In genomic region chr9:13297668-13298512, GRCm38 (mm10) we compare ENCODE assay signal across 8 mouse cellular contexts. TPM values are rescaled to one million over a fixed set of nuclear protein-coding genes. Genes with fewer than 3 reads are reported as not detected.
DNase-seq lines count a peak whose midpoint lies in the region; ATAC-seq and TF ChIP-seq lines count a peak whose summit lies in the region.

Maml2 (plus strand) TSS chr9:13297957.

- WGBS in heart, adult 2 months = 2% methylated on average over 23 of the region's 23 CpGs
- WGBS in kidney, adult 2 months = 3% methylated on average over 23 of the region's 23 CpGs
- WGBS in liver, embryonic 13.5 days (ENCODE audit: insufficient replicate concordance) = under 1% methylated on average over 23 of the region's 23 CpGs
- WGBS in stomach, embryonic 15.5 days = 1% methylated on average over 23 of the region's 23 CpGs

- H3K27ac ChIP-seq in heart, adult 2 months = peak within 1 kb of the TSS; percentile 87
- peak within 1 kb of the TSS; percentile 77 for H3K27ac ChIP-seq in kidney, adult 2 months (ENCODE audit: insufficient read depth, low read depth, low read length)
- H3K27ac ChIP-seq in liver, embryonic 13.5 days = peak within 1 kb of the TSS; percentile 21; the same call in 1 of the 2 replicates
- peak within 1 kb of the TSS; percentile 72 for H3K27ac ChIP-seq in stomach, embryonic 15.5 days

- H3K9me3 ChIP-seq in liver, embryonic 13.5 days (replicated peaks) = no peaks in the 10 kb centered on the region
- H3K9me3 ChIP-seq in stomach, embryonic 15.5 days = no peaks in the 10 kb centered on the region

- H3K36me3 ChIP-seq in heart, adult 2 months (ENCODE audit: control insufficient read depth, insufficient read depth, low read length) = peaks cover 9% of the 10 kb centered on the region
- H3K36me3 ChIP-seq in kidney, adult 2 months (ENCODE audit: control insufficient read depth, insufficient read depth, low read length) = no peaks in the 10 kb centered on the region
- H3K36me3 ChIP-seq in liver, embryonic 13.5 days = no peaks in the 10 kb centered on the region
- no peaks in the 10 kb centered on the region for H3K36me3 ChIP-seq in stomach, embryonic 15.5 days

- H3K4me2 ChIP-seq in liver, embryonic 13.5 days = peak within 1 kb of the TSS; percentile 95
- peak within 1 kb of the TSS; percentile 97 for H3K4me2 ChIP-seq in stomach, embryonic 15.5 days

- H3K4me1 ChIP-seq in heart, adult 2 months (ENCODE audit: control insufficient read depth, insufficient read depth, low read length) = peaks cover 18% of the 10 kb centered on the region
- peaks cover 16% of the 10 kb centered on the region for H3K4me1 ChIP-seq in kidney, adult 2 months (ENCODE audit: control insufficient read depth, insufficient read depth, low read length)
- H3K4me1 ChIP-seq in liver, embryonic 13.5 days (replicated peaks) = peaks cover 41% of the 10 kb centered on the region
- H3K4me1 ChIP-seq in stomach, embryonic 15.5 days = peaks cover 37% of the 10 kb centered on the region

- TF ChIP-seq CTCF in heart, adult 2 months (IDR thresholded peaks at IDR 0.05) = peak; percentile 53
- no peak for TF ChIP-seq CTCF in kidney, adult 2 months (conservative IDR thresholded peaks at IDR 0.05; ENCODE audit: insufficient read depth, insufficient read length, low read depth, low read length)

- no peaks in the 10 kb centered on the region for H3K79me2 ChIP-seq in heart, adult 2 months (replicated peaks; ENCODE audit: control insufficient read depth, insufficient read depth, low read length)

- peak; percentile 70 for ATAC-seq in liver, embryonic 13.5 days (ENCODE audit: low read depth)
- peak; percentile 62 for ATAC-seq in stomach, embryonic 15.5 days (ENCODE audit: insufficient read depth, low FRiP score, low read depth)

- H3K9ac ChIP-seq in heart, adult 2 months (ENCODE audit: low read depth, low read length) = peak within 1 kb of the TSS; percentile 78
- H3K9ac ChIP-seq in liver, embryonic 13.5 days = peak within 1 kb of the TSS; percentile 74
- peak within 1 kb of the TSS; percentile 52 for H3K9ac ChIP-seq in stomach, embryonic 15.5 days

- no peak for TF ChIP-seq EP300 in heart, adult 2 months (IDR thresholded peaks at IDR 0.05; ENCODE audit: insufficient read depth, low read depth, low read length)

- peak within 1 kb of the TSS; percentile 77 for H3K4me3 ChIP-seq in heart, adult 2 months
- H3K4me3 ChIP-seq in kidney, adult 2 months (ENCODE audit: insufficient read depth, low read depth, low read length) = peak within 1 kb of the TSS; percentile 87
- peak within 1 kb of the TSS; percentile 66 for H3K4me3 ChIP-seq in liver, embryonic 13.5 days (replicated peaks)
- H3K4me3 ChIP-seq in stomach, embryonic 15.5 days (replicated peaks) = peak within 1 kb of the TSS; percentile 57

- peak; percentile 77 for DNase-seq in 3134 (ENCODE audit: extremely low read depth, insufficient read length, low spot score)
- DNase-seq in adrenal gland, adult 18-20 months (ENCODE audit: low spot score in 2 of 2) = peak; percentile 42 to 54
- DNase-seq in embryo, embryonic 11 days = peak; percentile 87
- peak; percentile 81 to 84 for DNase-seq in heart, adult 2 months
- DNase-seq in kidney, adult 2 months = peak; percentile 58
- peak; percentile 47 for DNase-seq in liver, embryonic 13.5 days
- DNase-seq in natural killer cell, adult 2 months (ENCODE audit: low spot score in 2 of 2) = peak; percentile 66 to 69

- peak; percentile 66 for TF ChIP-seq POLR2A in heart, adult 2 months (IDR thresholded peaks at IDR 0.05; ENCODE audit: insufficient read depth, low read depth, low read length)
- no peak for TF ChIP-seq POLR2A in kidney, adult 2 months (IDR thresholded peaks at IDR 0.05; ENCODE audit: low read depth, low read length)

- no peaks in the 10 kb centered on the region for H3K27me3 ChIP-seq in heart, adult 2 months (ENCODE audit: control insufficient read depth, insufficient read depth, low read length)
- no peaks in the 10 kb centered on the region for H3K27me3 ChIP-seq in kidney, adult 2 months (replicated peaks; ENCODE audit: control insufficient read depth, insufficient read depth, low read length)
- H3K27me3 ChIP-seq in liver, embryonic 13.5 days = peaks cover 4% of the 10 kb centered on the region; the same call in 1 of the 2 replicates
- H3K27me3 ChIP-seq in stomach, embryonic 15.5 days (replicated peaks) = no peaks in the 10 kb centered on the region

- intact Hi-C loops in heart, adult 2 months (cut with DNase I) = loop anchor here (2.0 to 5.0 kb wide), 7 partner anchors 53 to 529 kb away; partner anchors contain the start of genes Cep57, Fam76b and Jrkl

RNA-seq across cellular contexts. Expression of gene Maml2, which starts in this region (rescaled TPM):
- 1 to 10 TPM; 5.0 to 6.5 TPM for total RNA-seq in adrenal gland, adult 18-20 months (2021)
- 1 to 10 TPM; 5.7 to 6.5 TPM for total RNA-seq in heart, adult 2 months (2021)
- polyA plus RNA-seq in heart, adult 2 months (2012; rRNA removed) = 4.8 and 6.2 TPM in 2 replicates
- 4.6 and 4.8 TPM in 2 replicates for polyA plus RNA-seq in kidney, adult 2 months (2012; rRNA removed)
- polyA plus RNA-seq in liver, embryonic 13.5 days (2015; fragmentation: Nextera tagmentation; extraction: Ambion mirVana) = 1.0 and 1.2 TPM in 2 replicates
- polyA plus RNA-seq in stomach, embryonic 15.5 days (2015; fragmentation: Nextera tagmentation; extraction: Ambion mirVana) = 8.5 and 9.0 TPM in 2 replicates

Comparison
In these comparisons a context has a peak if more than half of its experiments do, and no peak if none do; other contexts are left out.
1. Peak in every context shown above with its lines: DNase-seq, ATAC-seq, H3K4me3 ChIP-seq and H3K27ac ChIP-seq.
2. H3K27ac ChIP-seq: peak in every context shown above with its lines; median percentile 87 in heart, adult 2 months; 77 in kidney, adult 2 months; 72 in stomach, embryonic 15.5 days; 21 in liver, embryonic 13.5 days.